Mouse (Mus musculus) layer of hippocampus, adult 9-11 months (tissue): ENCODE measurements around the gene Col19a1.
A peak's percentile ranks its signal among the peaks of the same experiment; 100 is the strongest.

Source experiments
- DNase-seq: peaks from one replicate; pipeline ENCODE4 v3.0.0; 2022

The Col19a1 gene

DNA sequence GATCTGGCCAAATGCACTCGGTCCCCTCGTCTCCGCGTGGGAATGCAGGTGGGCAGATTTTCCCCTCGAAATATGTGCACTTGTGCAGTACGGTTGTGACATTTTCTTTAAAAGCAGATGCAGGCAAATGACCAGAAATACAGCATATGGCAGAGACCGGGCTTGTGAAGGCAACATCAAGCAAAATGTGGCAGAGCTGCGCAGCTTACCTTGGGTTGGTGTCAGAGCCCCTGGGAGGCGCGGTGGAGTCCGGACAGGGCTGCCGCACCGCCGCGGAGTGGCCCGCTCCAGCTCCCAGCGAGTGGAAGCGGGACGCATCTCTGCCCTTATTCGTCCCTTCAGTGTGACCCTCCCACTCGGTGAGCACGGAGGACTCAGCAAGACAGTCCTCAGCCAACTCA is at the start of gene Col19a1:
Col19a1 (minus strand) TSS at position 332 of the 401 bp plus-strand sequence.
- no peak for DNase-seq

DNA sequence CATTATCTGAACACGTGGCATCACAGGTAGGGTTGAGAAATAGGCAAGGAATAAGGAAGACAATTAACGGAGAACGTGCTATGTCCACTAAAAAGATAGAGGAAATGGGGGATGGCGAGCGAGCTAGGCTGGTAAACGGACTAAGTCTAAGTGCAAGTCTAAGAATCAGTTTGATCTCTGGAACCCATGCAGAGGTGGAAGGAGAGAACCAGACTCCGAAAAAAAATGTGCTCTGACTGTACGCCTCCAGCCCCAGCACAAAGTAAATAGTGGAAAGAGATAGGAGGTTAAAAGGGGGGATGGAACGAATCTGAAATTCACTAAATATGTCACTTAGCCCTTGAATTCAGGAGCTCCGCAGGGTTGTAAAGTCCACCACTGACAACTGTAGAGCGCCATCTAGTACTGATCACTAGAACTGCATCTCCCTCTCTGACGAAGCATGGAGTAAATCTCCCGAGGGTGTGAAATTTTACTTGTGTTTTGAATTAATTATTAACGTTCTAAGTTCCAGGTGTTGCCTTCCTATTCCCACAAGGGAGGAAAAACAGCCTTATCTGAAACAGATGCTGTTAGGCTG is 46.4 kb upstream of the Col19a1 start:
- peak; percentile 18 for DNase-seq

DNA sequence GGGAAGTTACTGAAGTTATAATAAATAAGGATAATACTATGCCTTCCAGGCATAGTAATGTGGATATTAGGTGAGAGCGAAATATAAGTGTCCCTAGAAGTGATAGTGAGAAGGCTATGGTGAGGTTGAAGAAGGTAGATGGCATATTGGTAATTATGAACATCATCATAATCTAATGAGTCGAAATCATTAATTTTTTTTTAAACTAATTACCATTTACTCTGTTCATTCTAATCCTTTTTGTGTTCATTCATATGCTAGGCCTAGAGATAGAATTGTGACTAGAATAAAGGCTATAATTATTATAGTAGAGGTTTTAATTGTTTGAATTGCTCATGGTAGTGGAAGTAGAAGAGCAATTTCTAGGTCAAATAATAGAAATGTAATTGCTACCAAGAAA is 25.3 kb upstream of the Col19a1 start:
- peak; percentile 38 for DNase-seq

DNA sequence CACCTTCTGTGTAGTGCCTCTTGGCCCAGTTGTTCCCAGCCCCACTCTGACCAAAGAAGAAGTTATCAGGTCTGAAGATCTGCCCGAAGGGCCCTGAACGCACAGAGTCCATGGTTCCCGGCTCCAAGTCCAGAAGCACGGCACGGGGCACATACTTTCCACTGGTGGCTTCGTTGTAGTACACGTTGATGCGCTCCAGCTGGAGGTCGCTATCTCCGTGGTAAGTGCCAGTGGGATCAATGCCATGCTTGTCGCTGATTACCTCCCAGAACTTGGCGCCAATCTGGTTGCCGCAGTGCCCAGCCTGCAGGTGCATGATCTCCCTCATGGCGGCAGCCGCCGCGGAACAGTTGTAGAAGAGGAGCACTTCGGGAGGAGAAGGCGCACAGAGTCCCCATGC is 7.8 kb upstream of the Col19a1 start:
- no peak for DNase-seq

DNA sequence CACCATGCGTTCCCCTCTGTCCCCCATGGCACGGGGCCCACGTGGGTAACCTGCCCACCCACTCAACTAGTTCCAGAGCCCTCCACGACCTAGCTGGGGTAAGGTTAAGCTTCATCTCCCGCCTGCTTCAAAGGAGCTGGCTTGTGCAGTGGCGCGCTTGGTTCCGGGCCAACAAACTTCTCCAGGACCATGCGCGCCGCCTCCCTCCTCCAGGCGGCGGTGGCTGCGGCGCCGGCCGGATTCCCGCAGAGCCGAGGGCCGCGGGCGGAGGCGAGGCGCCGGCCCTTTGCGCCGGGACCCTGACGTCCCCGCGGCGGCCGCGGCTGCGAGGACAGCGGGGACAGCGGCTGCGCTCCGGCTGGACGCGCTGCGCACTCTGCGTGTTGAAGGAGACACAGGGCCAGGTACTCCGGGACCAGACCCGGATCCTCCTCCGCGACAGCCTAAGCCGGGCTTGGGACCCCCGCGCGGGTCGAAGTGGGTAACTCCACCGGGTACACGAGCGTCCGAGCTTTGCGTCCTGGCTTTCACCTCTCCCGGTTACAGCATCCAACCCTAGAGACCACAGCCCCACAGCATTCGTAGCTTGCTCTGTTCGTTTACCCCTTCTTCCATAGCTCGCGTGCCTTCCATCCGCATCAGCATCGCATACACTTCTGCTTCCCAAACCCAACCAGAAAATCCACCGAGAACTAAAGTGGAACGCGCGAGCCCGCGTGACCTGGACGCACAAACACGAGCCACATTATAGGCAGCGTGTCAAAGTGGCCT is 717 bp downstream of the Col19a1 start:
- DNase-seq, result peak; percentile 6

DNA sequence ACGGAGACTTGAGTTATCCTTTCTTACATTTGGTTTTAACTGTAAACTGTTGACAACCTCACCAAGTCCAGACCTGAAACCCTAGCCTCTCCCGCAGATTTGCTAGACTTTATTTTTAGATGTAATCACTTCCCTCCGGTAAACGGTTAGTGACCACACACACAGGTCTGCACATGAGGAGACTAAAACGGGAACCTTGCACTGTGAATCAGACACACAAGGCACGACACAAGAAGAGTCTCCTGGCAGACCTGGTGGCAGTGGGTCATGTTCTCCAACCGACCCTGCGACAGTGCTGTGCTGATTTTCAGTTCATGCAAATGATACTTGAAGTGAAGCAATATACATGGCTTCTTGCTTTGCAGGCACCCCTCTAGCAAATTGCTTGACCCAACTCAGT is 14.7 kb downstream of the Col19a1 start:
- DNase-seq, result no peak

DNA sequence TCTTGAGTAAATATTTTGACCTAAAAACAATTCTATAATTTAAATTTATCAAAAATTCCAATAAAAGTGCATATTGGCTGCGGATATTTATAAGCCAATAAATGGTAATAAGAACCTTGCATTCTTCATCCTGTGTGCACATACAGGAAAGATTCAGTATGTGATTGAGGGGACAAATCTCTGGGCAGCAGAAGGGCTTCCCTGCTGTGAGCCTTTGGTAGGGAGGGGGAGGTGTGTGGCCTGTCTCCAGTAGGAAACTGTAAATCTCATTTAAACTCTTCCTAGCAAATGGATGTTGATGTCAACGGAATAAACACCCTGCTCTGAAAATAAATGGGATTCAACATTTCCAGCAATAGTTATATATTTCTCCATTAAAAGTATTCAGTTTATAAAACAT is 23.2 kb downstream of the Col19a1 start:
- no peak for DNase-seq

DNA sequence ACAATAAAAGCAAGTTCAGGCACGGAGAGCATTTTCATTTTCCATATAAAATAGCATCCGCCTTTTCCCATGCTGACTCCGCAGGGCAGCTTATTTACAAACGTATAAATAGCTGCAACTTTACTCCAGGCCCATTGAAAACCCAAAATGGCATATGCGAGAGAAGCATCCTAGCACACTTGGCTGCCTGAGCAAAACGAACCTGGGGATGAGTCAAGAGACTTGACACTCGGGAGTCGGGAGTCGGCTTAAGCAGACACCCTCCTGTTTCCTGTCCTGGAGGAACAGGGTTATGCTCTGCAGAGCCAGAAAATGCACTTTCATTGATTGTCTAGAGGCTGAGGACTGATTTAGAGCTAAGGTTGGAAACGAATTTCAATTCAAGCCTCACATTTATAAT is 29.3 kb downstream of the Col19a1 start:
- DNase-seq, result no peak

DNA sequence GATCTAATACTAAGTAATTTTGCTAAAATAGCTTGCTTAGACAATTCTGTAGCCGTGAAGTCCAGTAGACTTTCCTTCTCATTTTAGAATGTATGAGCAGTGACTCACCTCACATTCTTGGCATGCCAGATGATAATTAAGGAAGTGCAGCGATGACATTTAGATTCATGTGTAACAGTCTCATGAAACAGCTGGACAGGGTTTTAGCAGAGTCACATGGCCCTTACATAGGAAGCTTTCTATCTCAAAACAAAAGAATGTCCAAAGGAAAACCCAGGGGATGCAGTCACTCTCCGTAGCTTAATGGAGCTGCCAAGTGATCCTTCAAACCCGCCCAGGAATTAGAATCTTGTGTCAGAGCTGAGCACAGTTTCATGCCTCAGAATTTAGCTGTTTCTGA is 33.8 kb downstream of the Col19a1 start:
- no peak for DNase-seq

DNA sequence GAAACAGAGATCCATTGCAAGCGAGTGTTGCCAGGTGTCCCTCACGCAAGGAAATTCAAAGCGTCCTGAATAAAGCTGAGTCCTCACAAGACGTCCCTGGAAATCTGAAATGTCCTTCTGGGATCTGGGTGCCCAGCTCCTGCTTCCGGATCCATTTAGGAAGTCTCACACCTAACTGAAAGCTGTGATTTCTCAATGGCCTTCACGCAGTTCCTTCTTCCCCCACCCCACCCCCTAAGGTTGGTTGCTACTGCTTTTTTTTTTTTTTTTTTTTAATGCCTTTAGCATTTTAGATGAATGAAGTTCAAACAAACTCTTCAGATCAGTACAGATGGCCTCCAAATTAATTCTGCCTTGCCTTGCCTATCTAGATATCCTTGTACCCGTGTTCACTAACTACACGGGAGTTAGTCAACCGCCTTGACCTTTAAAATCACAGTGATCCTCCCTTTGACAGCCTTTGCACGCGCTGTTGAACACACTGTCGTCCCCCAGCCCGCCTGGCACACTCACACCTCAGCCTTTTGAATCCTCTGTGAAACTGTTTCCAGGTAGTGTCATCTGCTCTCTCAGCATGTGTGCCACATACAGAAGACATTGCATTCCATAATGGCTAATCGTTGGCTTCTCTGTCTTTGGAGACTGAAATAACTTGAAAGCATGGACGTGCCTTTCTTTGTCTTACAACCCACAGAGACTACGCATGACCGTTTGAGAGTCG is 36.6 kb downstream of the Col19a1 start:
- no peak for DNase-seq

DNA sequence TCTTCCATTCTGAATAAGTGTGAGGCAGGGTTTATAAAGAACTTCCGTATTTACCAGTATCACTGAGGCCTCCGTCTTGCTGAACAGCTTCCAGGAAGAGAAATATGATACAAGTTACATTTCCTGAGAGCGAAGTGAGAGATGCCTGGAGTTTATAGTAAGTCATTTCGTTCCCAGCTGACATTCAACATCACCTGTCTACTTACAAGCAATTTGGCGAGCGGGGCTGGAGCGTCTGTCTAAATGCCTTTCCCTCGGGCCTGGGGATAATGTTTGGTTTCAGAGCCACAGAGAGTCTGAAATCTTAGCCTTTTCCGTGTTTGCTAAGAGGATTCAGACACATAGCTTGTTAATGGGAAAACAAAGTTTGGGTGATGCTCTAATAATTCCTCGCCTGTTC is 37.2 kb downstream of the Col19a1 start:
- DNase-seq, result no peak

DNA sequence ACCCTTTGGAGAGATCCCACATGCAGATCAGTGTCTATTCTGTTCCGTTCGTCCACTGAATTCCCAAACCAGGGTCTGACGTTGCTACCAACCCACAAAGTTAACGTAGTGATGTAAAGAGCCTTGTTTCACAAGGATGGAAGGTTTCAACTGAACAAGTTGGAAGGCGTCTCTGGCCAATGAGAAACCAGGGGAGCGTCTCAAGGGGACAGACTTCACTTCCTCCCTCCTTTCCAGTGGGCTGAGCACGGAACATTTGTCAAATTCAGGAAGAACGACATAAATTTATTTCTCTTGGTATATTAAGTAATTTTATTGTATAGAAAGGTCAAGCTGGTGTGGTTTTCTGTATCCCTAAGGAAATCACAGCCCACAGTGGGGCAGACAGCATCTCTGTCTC is 38.2 kb downstream of the Col19a1 start:
- DNase-seq, result no peak

DNA sequence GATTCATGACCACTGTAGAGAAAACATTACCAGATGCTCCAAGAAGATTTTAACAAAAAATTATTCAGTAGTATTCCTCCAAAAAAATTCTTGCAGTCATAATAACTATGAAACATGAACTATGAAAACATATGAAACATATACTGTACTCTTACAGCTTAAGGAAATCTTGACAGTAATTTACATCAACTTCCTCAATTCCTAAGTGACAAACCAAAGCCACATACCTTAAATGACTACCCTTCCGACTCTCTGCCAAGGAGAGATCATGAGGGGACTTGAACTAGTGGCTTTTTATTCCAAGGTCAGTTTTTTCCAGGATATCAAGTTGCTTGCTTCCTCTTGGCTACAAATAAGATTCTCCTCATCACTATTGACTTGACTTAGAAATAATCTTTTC is 39.7 kb downstream of the Col19a1 start:
- no peak for DNase-seq

DNA sequence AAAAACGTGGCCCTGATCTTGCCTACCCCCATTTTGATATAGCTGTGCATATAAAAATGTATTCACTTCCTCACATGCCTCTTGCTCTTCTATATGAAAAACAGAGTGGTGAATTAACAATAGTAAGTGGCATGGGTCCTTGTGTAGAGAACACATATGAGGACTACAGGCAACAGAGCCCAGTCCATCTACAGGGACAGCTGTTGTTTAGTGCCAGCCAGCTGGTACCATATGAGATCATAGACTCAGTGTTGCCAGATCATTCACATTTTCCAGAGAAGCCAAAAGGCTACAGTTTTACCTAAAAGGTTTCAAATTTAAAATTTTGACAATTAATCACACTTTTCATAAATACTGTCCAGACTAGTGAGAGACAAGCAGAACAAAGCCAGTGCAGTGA is 47.4 kb downstream of the Col19a1 start:
- peak; percentile 9 for DNase-seq

DNA sequence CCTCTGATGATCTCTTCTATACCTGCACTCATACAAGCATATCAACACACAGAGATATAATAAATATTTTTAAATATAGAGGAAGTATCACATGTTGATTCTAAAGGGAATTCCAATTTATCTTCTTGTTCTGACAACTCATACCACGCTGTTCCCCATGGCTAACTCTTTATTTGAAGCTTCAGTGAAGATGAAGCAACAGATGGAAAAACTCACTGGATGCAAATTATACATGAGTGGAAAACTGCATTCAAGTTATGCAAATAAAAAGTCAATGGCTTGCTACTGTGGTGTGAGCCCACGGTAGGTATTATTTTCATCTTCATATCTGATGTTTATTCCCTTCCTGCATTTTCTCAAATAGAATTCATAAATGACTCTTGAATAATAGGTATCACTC is 60.1 kb downstream of the Col19a1 start:
- no peak for DNase-seq

DNA sequence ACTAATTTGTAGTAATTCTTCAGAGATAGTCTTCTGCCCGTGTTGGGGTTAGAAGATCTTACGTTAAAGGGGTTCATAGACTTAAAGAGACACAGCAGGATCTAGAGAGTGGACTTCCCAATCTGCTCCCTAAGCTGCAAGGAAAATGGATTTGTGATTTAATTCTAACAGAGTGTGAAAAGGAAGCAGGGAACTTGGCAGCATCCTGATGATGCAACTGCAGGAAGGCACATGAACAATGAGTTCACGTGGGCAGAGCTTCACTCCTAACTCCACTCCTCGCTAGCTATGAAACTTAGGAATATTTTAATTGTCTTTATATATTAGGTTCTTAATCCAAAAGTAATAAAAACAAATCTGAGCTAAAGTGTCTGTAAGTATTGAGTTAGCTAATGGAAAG is 69.8 kb downstream of the Col19a1 start:
- DNase-seq, result no peak

DNA sequence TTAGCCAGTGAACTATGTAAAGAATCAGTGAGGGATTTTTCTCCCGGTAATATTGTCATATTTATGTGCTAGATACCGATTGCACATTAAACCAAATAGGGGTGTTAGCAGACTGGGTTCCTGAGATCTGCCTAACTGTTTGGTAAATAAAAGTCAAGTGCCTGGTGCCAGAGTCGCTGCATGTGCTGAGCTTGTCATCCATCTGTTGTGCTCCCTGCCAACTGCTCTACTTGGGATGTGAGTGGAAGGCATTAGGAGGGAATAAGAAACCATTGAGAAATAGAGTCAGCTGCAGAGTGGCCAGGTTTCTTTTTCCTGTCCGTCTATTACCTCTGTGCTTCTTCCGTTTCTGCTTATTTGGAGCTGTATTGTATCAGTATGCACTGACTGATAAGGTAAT is 71.9 kb downstream of the Col19a1 start:
- peak; percentile 48 for DNase-seq

DNA sequence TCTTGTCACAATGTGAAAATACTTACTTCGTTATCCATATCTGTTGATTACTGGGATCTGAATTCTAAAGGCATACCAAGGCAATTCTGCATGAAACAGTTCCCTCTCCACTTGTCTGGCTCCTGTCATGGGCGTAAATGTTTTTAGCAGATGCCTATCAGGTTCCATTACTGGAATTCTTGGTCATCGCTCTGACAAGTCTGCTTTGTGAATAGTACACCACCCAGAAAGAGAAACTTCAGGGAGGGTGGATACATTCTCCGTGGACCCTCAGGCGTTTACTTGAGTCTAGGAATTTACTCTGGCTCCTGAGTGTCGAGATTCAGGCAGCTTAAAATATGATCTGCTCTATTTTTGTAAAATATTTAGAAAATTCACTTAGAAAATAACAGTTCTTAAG is 75.7 kb downstream of the Col19a1 start:
- DNase-seq, result no peak

DNA sequence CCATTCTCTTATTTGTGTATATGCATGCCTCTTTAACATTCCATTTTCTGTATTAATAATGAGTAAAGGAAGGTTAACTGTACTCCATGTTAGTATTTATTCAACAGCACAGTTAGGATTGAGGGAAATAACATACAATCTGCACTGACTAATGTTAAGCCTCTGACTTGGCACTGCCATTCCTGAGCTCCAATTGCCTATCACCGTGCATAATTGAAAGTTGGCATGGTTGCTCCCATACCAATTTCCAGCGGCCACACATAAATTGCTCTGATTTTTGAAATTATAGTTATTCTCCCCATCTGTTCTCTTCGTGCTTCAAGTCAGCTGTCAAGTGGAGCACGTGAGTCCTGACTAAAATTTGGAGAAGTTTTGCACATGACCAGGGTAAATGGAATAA is 91.9 kb downstream of the Col19a1 start:
- peak; percentile 16 for DNase-seq

DNA sequence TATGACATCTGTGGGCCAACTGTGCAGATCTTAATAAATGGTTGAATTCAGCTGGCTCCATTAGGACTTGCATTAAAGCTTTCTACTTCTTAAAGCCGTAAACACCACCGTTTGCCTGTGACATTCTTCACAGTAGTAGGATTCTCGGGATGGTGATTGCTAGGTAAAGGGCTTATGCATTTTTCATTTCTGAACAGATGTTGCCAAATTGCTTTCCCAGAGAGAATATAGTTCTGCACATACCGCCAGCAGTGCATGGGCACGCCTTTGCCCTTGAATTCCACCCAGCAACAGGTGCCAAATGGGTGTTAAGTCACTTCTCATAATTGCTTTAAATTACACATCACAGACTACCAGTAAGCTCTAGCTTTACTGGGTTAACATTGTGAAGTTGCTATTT is 103.1 kb downstream of the Col19a1 start:
- no peak for DNase-seq

DNA sequence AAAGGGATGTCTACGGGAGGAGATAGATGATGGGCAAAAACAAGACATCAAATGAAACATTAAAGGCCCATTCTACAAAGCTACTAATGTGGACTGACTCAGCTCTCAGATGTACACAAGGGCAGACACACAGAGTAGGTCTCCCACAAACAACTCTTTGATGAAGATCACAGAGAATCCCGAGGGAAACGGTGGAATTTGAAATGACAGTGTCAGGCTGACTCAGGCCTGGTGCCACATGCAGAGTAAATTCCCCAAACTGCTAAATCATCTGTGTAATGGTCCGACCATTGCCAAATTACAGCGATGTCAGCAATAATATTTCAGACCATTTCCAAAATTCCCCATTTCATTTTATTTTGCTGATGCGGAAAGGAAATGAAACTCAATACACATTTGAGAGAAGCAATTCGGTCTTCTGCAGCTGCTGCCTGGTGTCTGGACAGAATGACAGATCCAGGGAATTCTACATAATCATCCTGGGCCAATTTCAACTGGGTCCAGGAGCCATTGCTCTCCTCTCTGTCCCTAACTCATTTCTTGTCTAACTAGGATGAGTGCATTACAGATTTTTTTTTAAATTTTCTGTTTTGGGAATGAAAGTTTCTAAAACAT is 116.1 kb downstream of the Col19a1 start:
- no peak for DNase-seq

DNA sequence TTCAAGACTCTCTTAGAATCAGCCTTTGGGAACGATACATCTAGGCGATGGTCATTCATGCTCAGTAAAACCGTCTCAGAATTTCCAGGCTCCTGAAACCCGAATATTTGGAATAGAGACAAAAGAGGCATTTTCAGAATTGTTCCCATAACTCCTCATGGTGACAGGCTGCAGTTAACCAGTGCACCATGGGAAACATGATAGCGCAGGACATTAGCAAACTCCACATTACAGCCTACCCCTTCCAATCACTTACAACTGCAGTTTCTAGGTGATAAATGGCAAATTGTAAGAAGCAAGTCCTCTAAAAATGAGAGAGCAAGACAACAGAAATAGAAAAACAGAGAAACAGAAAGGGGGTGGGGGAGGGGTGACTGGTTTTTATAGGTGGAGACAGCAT is 116.6 kb downstream of the Col19a1 start:
- DNase-seq, result no peak

DNA sequence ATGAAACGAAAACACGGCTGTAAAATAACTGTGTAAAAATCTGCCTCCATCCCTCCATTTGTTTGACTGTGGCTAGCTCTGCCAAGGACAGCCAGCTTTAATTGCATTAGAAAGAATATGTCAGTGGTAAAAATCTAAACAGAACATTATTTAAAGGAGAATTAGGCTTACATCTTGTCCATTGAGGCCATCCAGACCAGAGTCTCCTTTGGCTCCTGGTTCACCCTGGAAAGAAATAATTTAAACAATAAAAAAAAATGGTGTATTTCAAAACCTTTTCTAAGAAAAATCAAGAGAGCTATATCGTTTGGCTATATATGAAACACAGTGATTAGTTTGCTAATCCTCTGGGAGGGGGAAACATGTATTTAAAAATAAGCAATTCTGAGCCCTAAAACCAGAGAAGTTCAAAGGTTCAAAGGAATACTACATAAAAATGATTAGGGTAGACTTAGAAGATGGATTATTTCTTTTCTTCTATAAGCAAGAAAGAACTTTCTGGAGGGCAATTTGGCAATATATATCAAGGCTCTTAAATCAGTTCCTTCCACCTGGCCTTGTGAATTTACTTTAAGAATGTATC is 125.9 kb downstream of the Col19a1 start:
- no peak for DNase-seq

DNA sequence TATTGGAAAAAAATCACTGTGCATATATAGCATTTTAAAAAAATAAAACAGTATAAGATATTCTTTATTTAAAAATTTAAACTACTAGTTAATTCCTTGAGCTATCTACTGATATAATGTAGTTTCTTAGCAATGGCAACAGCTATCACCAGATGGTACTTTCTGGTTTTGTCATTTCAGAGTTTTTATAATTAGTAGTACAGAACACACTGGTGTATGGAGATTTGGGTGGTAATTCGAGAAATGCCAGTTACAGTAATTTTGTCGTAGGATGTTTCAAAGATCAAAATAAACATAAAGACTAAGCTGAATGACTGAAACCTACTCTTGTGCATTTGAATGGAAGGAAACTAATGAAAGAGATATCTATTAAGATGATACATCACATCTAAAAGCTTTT is 129.3 kb downstream of the Col19a1 start:
- no peak for DNase-seq
